ENCODE assay signal across 8 mouse cellular contexts in genomic region chr17:35469842-35470751, GRCm38 (mm10). TPM values are rescaled to one million over a fixed set of nuclear protein-coding genes. Genes with fewer than 3 reads are reported as not detected.
A peak's percentile ranks its signal among the peaks of the same experiment; 100 is the strongest.
DNase-seq lines count a peak whose midpoint lies in the region; ATAC-seq lines count a peak whose summit lies in the region.

Gene H2-Q10, plus strand, starts transcription at chr17:35470089.

- 2% methylated on average over 66 of the region's 80 CpGs for WGBS in forebrain, embryonic 14.5 days
- WGBS in kidney, embryonic 15.5 days: under 1% methylated on average over 80 of the region's 80 CpGs
- 2% methylated on average over 80 of the region's 80 CpGs for WGBS in midbrain, embryonic 13.5 days

- no peaks in the 10 kb centered on the region for H3K4me1 ChIP-seq in forebrain, embryonic 14.5 days (ENCODE audit: control insufficient read depth, insufficient read depth, low read length)
- H3K4me1 ChIP-seq in kidney, embryonic 15.5 days: peaks cover 14% of the 10 kb centered on the region
- peaks cover 11% of the 10 kb centered on the region for H3K4me1 ChIP-seq in midbrain, embryonic 13.5 days (replicated peaks)

- H3K36me3 ChIP-seq in forebrain, embryonic 14.5 days (ENCODE audit: control insufficient read depth, insufficient read depth, low read length): no peaks in the 10 kb centered on the region
- no peaks in the 10 kb centered on the region for H3K36me3 ChIP-seq in kidney, embryonic 15.5 days
- no peaks in the 10 kb centered on the region for H3K36me3 ChIP-seq in midbrain, embryonic 13.5 days

- H3K27ac ChIP-seq in forebrain, embryonic 14.5 days (ENCODE audit: low read depth, low read length): no peak within 1 kb of the TSS
- no peak within 1 kb of the TSS for H3K27ac ChIP-seq in kidney, embryonic 15.5 days
- no peak within 1 kb of the TSS for H3K27ac ChIP-seq in midbrain, embryonic 13.5 days

- H3K4me3 ChIP-seq in forebrain, embryonic 14.5 days (ENCODE audit: low read depth, low read length): peak within 1 kb of the TSS; percentile 27
- H3K4me3 ChIP-seq in kidney, embryonic 15.5 days (replicated peaks): peak within 1 kb of the TSS; percentile 50
- peak within 1 kb of the TSS; percentile 38 for H3K4me3 ChIP-seq in midbrain, embryonic 13.5 days (replicated peaks)

- H3K9me3 ChIP-seq in forebrain, embryonic 14.5 days (replicated peaks; ENCODE audit: control insufficient read depth, low read length): no peaks in the 10 kb centered on the region
- H3K9me3 ChIP-seq in kidney, embryonic 15.5 days (replicated peaks): no peaks in the 10 kb centered on the region
- H3K9me3 ChIP-seq in midbrain, embryonic 13.5 days: no peaks in the 10 kb centered on the region

- 0 out of 2 replicates have a peak within 1 kb of the TSS, but pooled peaks have one; percentile 29 for H3K9ac ChIP-seq in forebrain, embryonic 14.5 days (ENCODE audit: low read length)
- peak within 1 kb of the TSS; percentile 32 for H3K9ac ChIP-seq in kidney, embryonic 15.5 days
- H3K9ac ChIP-seq in midbrain, embryonic 13.5 days (replicated peaks): no peak within 1 kb of the TSS; the same call in 1 of the 2 replicates

- H3K4me2 ChIP-seq in forebrain, embryonic 14.5 days (ENCODE audit: low read length): peak within 1 kb of the TSS; percentile 60
- peak within 1 kb of the TSS; percentile 93 for H3K4me2 ChIP-seq in kidney, embryonic 15.5 days
- peak within 1 kb of the TSS; percentile 64 for H3K4me2 ChIP-seq in midbrain, embryonic 13.5 days (replicated peaks)

- DNase-seq in thymus, postnatal 14 days: peak; percentile 6
- no peak for DNase-seq in thymus, postnatal 25 days
- DNase-seq in forebrain, embryonic 14.5 days (ENCODE audit: low spot score): no peak
- no peak for DNase-seq in cerebellum, postnatal 4 days (ENCODE audit: low spot score in 2 of 2)

- no peak for ATAC-seq in forebrain, embryonic 14.5 days
- ATAC-seq in kidney, embryonic 15.5 days (replicated peaks; ENCODE audit: low FRiP score): peak; percentile 22; the same call in 1 of the 2 replicates
- ATAC-seq in midbrain, embryonic 13.5 days: peak; percentile 34; the same call in 1 of the 2 replicates
- ATAC-seq in megakaryocyte progenitor cell, adult 5-6 weeks (replicated peaks; ENCODE audit: poor library complexity): no peak
- no peak for ATAC-seq in frontal cortex, adult (ENCODE audit: low TSS enrichment)

- H3K27me3 ChIP-seq in forebrain, embryonic 14.5 days (replicated peaks; ENCODE audit: control insufficient read depth, insufficient read depth, low read length): peaks cover 19% of the 10 kb centered on the region
- peaks cover 31% of the 10 kb centered on the region for H3K27me3 ChIP-seq in kidney, embryonic 15.5 days
- H3K27me3 ChIP-seq in midbrain, embryonic 13.5 days: peaks cover 30% of the 10 kb centered on the region

RNA-seq across cellular contexts. Expression of gene H2-Q10, which starts in this region (rescaled TPM):
- 0.23 TPM in 1 of 2 replicates, not detected in the other for polyA plus RNA-seq in forebrain, embryonic 14.5 days (2014; fragmentation: Nextera tagmentation; extraction: Ambion mirVana)
- 2.0 and 4.7 TPM in 2 replicates for polyA plus RNA-seq in kidney, embryonic 15.5 days (2015; fragmentation: Nextera tagmentation; extraction: Ambion mirVana)
- 0.09 and 0.69 TPM in 2 replicates for polyA plus RNA-seq in midbrain, embryonic 13.5 days (2015; fragmentation: Nextera tagmentation; extraction: Ambion mirVana)
- total RNA-seq in megakaryocyte progenitor cell, adult 5-6 weeks (2015): 0.64 and 0.78 TPM in 2 replicates
- total RNA-seq in megakaryocyte progenitor cell, adult 5-6 weeks (2017): 0.30 and 0.71 TPM in 2 replicates

Comparison
In these comparisons a context has a peak if more than half of its experiments do, and no peak if none do; other contexts are left out.
1. Peak in ATAC-seq, H3K4me3 ChIP-seq and H3K4me2 ChIP-seq in midbrain, embryonic 13.5 days; RNA of the gene not detected or under 1 TPM.